8 mouse cellular contexts compared by ENCODE assay signal in the genomic region with DNA sequence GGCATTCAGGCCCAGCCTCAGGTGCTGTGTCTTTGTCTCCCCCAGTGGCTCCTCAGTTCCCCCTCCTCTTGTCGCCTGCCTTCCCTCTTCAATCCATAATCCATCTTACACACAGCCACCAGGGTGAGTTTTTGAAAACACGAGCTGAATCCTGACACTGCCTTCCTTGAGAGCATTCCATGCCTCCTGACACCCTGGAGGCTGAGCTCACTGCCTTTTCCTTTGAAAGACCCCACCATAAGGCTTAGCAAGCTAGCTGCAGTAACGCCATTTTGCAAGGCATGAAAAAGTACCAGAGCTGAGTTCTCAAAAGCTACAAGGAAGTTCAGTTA. TPM values are rescaled to one million over a fixed set of nuclear protein-coding genes. Genes with fewer than 3 reads are reported as not detected.
DNase-seq lines count a peak whose midpoint lies in the region; ATAC-seq and TF ChIP-seq lines count a peak whose summit lies in the region.
"Not testable (repeated sequence)": the region's sequence is repeated elsewhere in the genome, so short reads cannot be mapped to it uniquely, and the experiment has no call there.

No protein-coding gene starts in this region.

- TF ChIP-seq CTCF in brain, embryonic 14.5 days (IDR thresholded peaks at IDR 0.05; ENCODE audit: borderline replicate concordance, extremely low read depth, insufficient read depth, insufficient read length) = peak; percentile 6; the same call in 1 of the 2 replicates
- peak; percentile 43 for TF ChIP-seq CTCF in hindbrain, postnatal 0 days (IDR thresholded peaks at IDR 0.05; ENCODE audit: low read depth)
- not testable (repeated sequence) for TF ChIP-seq CTCF in lung, adult 2 months (IDR thresholded peaks at IDR 0.05; ENCODE audit: insufficient read depth, low read length)
- peak; percentile 60 for TF ChIP-seq CTCF in midbrain, postnatal 0 days (IDR thresholded peaks at IDR 0.05)

- H3K4me3 ChIP-seq in forebrain, embryonic 10.5 days = peak overlapping the region; percentile 41
- peak overlapping the region; percentile 26 for H3K4me3 ChIP-seq in heart, embryonic 12.5 days
- not testable (repeated sequence) for H3K4me3 ChIP-seq in hindbrain, postnatal 0 days (ENCODE audit: low read length); midbrain, postnatal 0 days (ENCODE audit: low read depth, low read length)
- H3K4me3 ChIP-seq in limb, embryonic 10.5 days = peak overlapping the region; percentile 14
- H3K4me3 ChIP-seq in lung, adult 2 months (replicated peaks; ENCODE audit: extremely low read depth, low read depth, low read length) = peak overlapping the region; percentile 52
- H3K4me3 ChIP-seq in stomach, embryonic 16.5 days (replicated peaks; ENCODE audit: low read length) = peak overlapping the region; percentile 14; the same call in 1 of the 2 replicates

- not testable (repeated sequence) for ATAC-seq in heart, embryonic 12.5 days (ENCODE audit: insufficient number of reproducible peaks, low FRiP score); hindbrain, postnatal 0 days; stomach, embryonic 16.5 days (ENCODE audit: insufficient read depth, low FRiP score)
- peak; percentile 47; the same call in 1 of the 2 replicates for ATAC-seq in midbrain, postnatal 0 days (ENCODE audit: low FRiP score)

- H3K4me2 ChIP-seq in heart, embryonic 12.5 days = peak overlapping the region; percentile 59
- H3K4me2 ChIP-seq in hindbrain, postnatal 0 days (ENCODE audit: low read depth, low read length) = peak overlapping the region; percentile 39
- H3K4me2 ChIP-seq in midbrain, postnatal 0 days (ENCODE audit: low read depth, low read length, poor library complexity, severe bottlenecking) = peak overlapping the region; percentile 20; the same call in 1 of the 2 replicates
- peak overlapping the region; percentile 45 for H3K4me2 ChIP-seq in stomach, embryonic 16.5 days (ENCODE audit: low read depth, low read length)

- TF ChIP-seq POLR2A in brain, embryonic 14.5 days (IDR thresholded peaks at IDR 0.05; ENCODE audit: borderline replicate concordance, extremely low read depth, insufficient read depth, insufficient read length, poor library complexity, severe bottlenecking); lung, adult 2 months (IDR thresholded peaks at IDR 0.05; ENCODE audit: borderline replicate concordance, extremely low read depth, low read depth, low read length): not testable (repeated sequence)

- H3K27ac ChIP-seq in forebrain, embryonic 10.5 days = peak overlapping the region; percentile 86
- H3K27ac ChIP-seq in heart, embryonic 12.5 days (ENCODE audit: poor library complexity, severe bottlenecking) = peak overlapping the region; percentile 96
- peak overlapping the region; percentile 90 for H3K27ac ChIP-seq in hindbrain, postnatal 0 days
- peak overlapping the region; percentile 78 for H3K27ac ChIP-seq in limb, embryonic 10.5 days
- H3K27ac ChIP-seq in midbrain, postnatal 0 days (ENCODE audit: low read depth, low read length) = peak overlapping the region; percentile 77
- peak overlapping the region; percentile 94 for H3K27ac ChIP-seq in stomach, embryonic 16.5 days (ENCODE audit: low read length)

- H3K27me3 ChIP-seq in forebrain, embryonic 10.5 days (ENCODE audit: poor library complexity, severe bottlenecking) = peaks cover 50% of the 10 kb centered on the region
- H3K27me3 ChIP-seq in heart, embryonic 12.5 days (replicated peaks); hindbrain, postnatal 0 days (ENCODE audit: insufficient read depth, low read length); limb, embryonic 10.5 days (ENCODE audit: low read depth, poor library complexity, severe bottlenecking); midbrain, postnatal 0 days (ENCODE audit: insufficient read depth, low read length); stomach, embryonic 16.5 days (ENCODE audit: control insufficient read depth, insufficient read depth, low read length): not testable (repeated sequence)

- 13% methylated on average over 3 of the region's 3 CpGs for WGBS in forebrain, embryonic 10.5 days
- WGBS in heart, embryonic 12.5 days = 12% methylated on average over 3 of the region's 3 CpGs
- 20% methylated on average over 3 of the region's 3 CpGs for WGBS in hindbrain, postnatal 0 days
- WGBS in limb, embryonic 10.5 days = 13% methylated on average over 3 of the region's 3 CpGs
- 20% methylated on average over 3 of the region's 3 CpGs for WGBS in lung, adult 2 months
- WGBS in midbrain, postnatal 0 days = 11% methylated on average over 3 of the region's 3 CpGs
- 20% methylated on average over 3 of the region's 3 CpGs for WGBS in stomach, embryonic 16.5 days

- peak overlapping the region; percentile 59 for H3K9ac ChIP-seq in heart, embryonic 12.5 days
- H3K9ac ChIP-seq in hindbrain, postnatal 0 days (replicated peaks; ENCODE audit: low read length) = peak overlapping the region; percentile 30; the same call in 1 of the 2 replicates
- H3K9ac ChIP-seq in midbrain, postnatal 0 days (replicated peaks; ENCODE audit: low read length, poor library complexity, severe bottlenecking) = 0 out of 2 replicates have a peak overlapping the region, but pooled peaks have one; percentile 14
- H3K9ac ChIP-seq in stomach, embryonic 16.5 days (ENCODE audit: low read length) = peak overlapping the region; percentile 67

- H3K36me3 ChIP-seq in forebrain, embryonic 10.5 days (replicated peaks); heart, embryonic 12.5 days; hindbrain, postnatal 0 days (ENCODE audit: insufficient read depth, low read length); limb, embryonic 10.5 days; midbrain, postnatal 0 days (ENCODE audit: insufficient read depth, low read length); stomach, embryonic 16.5 days (ENCODE audit: control insufficient read depth, insufficient read depth, low read length): not testable (repeated sequence)

- H3K9me3 ChIP-seq in forebrain, embryonic 10.5 days; heart, embryonic 12.5 days (replicated peaks); hindbrain, postnatal 0 days (ENCODE audit: low read length); limb, embryonic 10.5 days (replicated peaks); midbrain, postnatal 0 days (ENCODE audit: low read length); stomach, embryonic 16.5 days (replicated peaks; ENCODE audit: control insufficient read depth, low read length): not testable (repeated sequence)

- DNase-seq in brain, embryonic 14.5 days (ENCODE audit: low read depth); forebrain, embryonic 10.5 days (ENCODE audit: extremely low spot score, low spot score); hindbrain, postnatal 0 days (ENCODE audit: low spot score); limb, embryonic 10.5 days (ENCODE audit: low spot score): not testable (repeated sequence)
- peak; percentile 27 for DNase-seq in lung, adult 2 months
- peak; percentile 69 for DNase-seq in midbrain, postnatal 0 days (ENCODE audit: low spot score)

- H3K4me1 ChIP-seq in forebrain, embryonic 10.5 days = peaks cover 47% of the 10 kb centered on the region
- H3K4me1 ChIP-seq in heart, embryonic 12.5 days (replicated peaks) = peaks cover 51% of the 10 kb centered on the region
- H3K4me1 ChIP-seq in hindbrain, postnatal 0 days (ENCODE audit: insufficient read depth, low read length) = peaks cover 34% of the 10 kb centered on the region
- peaks cover 51% of the 10 kb centered on the region for H3K4me1 ChIP-seq in limb, embryonic 10.5 days
- peaks cover 36% of the 10 kb centered on the region for H3K4me1 ChIP-seq in lung, adult 2 months (ENCODE audit: control insufficient read depth, insufficient read depth, low read length)
- peaks cover 25% of the 10 kb centered on the region for H3K4me1 ChIP-seq in midbrain, postnatal 0 days (ENCODE audit: insufficient read depth, low read length)
- H3K4me1 ChIP-seq in stomach, embryonic 16.5 days (ENCODE audit: control insufficient read depth, insufficient read depth, low read length) = peaks cover 47% of the 10 kb centered on the region

RNA-seq across cellular contexts. Expression of gene Wasf2, which starts 34.6 kb away (rescaled TPM):
- polyA plus RNA-seq in brain, embryonic 14.5 days (2012; rRNA removed) = 19.0 and 25.5 TPM in 2 replicates
- polyA plus RNA-seq in forebrain, embryonic 10.5 days (2016; fragmentation: Nextera tagmentation; extraction: Ambion mirVana) = 47.4 and 49.1 TPM in 2 replicates
- polyA plus RNA-seq in heart, embryonic 12.5 days (2016; fragmentation: Nextera tagmentation; extraction: Ambion mirVana) = 68.5 and 70.1 TPM in 2 replicates
- total RNA-seq in hindbrain, postnatal 0 days (2014; rRNA removed) = 14.1 and 14.7 TPM in 2 replicates
- polyA plus RNA-seq in hindbrain, postnatal 0 days (2015; fragmentation: Nextera tagmentation; extraction: Ambion mirVana) = 27.5 and 32.3 TPM in 2 replicates
- 62.9 and 73.7 TPM in 2 replicates for polyA plus RNA-seq in limb, embryonic 10.5 days (2016; fragmentation: Nextera tagmentation; extraction: Ambion mirVana)
- 91.7 and 109 TPM in 2 replicates for polyA plus RNA-seq in lung, adult 2 months (2012; rRNA removed)
- total RNA-seq in midbrain, postnatal 0 days (2014; rRNA removed) = 18.3 and 19.6 TPM in 2 replicates
- 19.1 and 26.0 TPM in 2 replicates for polyA plus RNA-seq in midbrain, postnatal 0 days (2015; fragmentation: Nextera tagmentation; extraction: Ambion mirVana)
- 84.3 and 98.6 TPM in 2 replicates for polyA plus RNA-seq in stomach, embryonic 16.5 days (2015; fragmentation: Nextera tagmentation; extraction: Ambion mirVana)

Comparison
In these comparisons a context has a peak if more than half of its experiments do, and no peak if none do; other contexts are left out.
1. H3K9ac ChIP-seq: peak in every context shown above with its lines; median percentile 67 in stomach, embryonic 16.5 days; 59 in heart, embryonic 12.5 days; 30 in hindbrain, postnatal 0 days; 14 in midbrain, postnatal 0 days.